Mouse (Mus musculus) retina, adult 2 months (tissue): ENCODE data around the gene Rnf103.

Source experiments
- DNase-seq: peaks from one replicate; pipeline ENCODE4 v3.0.0-alpha.2; 2012; ENCODE audit warnings: low read depth, low spot score

The Rnf103 gene

GRCm38 (mm10) chr6:71492756-71493674, 679 bp upstream of the Rnf103 start:
- no peak for DNase-seq

GRCm38 (mm10) chr6:71494341-71495020, 787 bp downstream of the Rnf103 start:
- peak; percentile 28 for DNase-seq

- DNase-seq = no peak
These were observed 6.9 kb downstream of the Rnf103 start for GRCm38 (mm10) chr6:71500575-71500974.

GRCm38 (mm10) chr6:71503001-71503400, 9.3 kb downstream of the Rnf103 start:
- no peak for DNase-seq

- no peak for DNase-seq
These were observed 10.0 kb downstream of the Rnf103 start for GRCm38 (mm10) chr6:71503670-71504069.

- no peak for DNase-seq
These were observed 10.4 kb downstream of the Rnf103 start for GRCm38 (mm10) chr6:71504091-71504490.

GRCm38 (mm10) chr6:71505671-71506070, 12.0 kb downstream of the Rnf103 start:
- no peak for DNase-seq

DNA sequence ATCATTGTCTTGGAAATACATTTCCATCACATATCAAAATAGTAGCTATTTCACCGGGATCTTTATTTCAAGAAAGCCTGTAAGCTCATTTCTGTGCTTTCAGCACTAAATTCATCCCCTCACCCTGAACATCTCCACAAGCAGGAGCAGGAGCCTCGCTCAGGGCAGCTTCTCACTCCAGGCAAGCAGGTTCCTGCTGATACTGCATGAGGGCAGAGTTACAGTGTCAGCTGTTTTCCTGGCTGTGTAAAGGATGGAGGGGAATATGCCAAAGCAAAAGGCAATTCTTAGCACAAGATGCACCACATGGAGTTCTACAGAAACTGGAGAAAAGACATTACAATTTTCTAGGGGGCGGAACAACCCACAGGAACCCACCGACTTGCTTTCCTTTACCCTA, 25.8 kb downstream of the Rnf103 start:
- DNase-seq = no peak

GRCm38 (mm10) chr6:71525556-71525955, 31.9 kb downstream of the Rnf103 start:
- DNase-seq = no peak

- no peak for DNase-seq
These were observed 33.4 kb downstream of the Rnf103 start for GRCm38 (mm10) chr6:71527056-71527455.

- no peak for DNase-seq
These were observed 34.1 kb downstream of the Rnf103 start for GRCm38 (mm10) chr6:71527826-71528225.

GRCm38 (mm10) chr6:71530176-71530575, 36.5 kb downstream of the Rnf103 start:
- no peak for DNase-seq

- DNase-seq = no peak
These were observed 43.6 kb downstream of the Rnf103 start for GRCm38 (mm10) chr6:71537286-71537685.

- peak; percentile 81 for DNase-seq
These were observed 50.2 kb downstream of the Rnf103 start, which contains the start of gene Chmp3 for GRCm38 (mm10) chr6:71543686-71544499. Gene Chmp3 (plus strand): TSS chr6:71543797.

DNA sequence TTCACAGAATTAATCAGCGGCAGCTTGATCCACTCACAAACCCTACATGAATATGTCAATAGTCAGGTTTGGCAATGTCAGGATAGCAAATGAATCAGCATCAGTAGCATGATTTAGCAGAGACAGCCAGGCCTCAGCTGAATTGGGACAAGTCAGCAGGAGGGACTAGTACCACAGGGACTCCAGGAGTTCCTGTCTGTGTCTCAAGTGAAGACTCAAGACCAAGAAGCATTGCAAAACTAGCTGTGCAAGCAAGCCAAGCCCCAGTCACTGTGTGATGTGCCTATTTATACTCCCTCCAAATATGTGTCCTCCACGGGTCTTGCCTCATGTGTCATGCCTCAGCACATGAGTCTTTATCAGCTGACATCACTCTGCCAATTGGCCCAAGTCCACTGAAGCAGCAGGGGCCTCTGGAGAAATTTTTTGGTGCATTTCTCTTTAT, 61.8 kb downstream of the Rnf103 start:
- no peak for DNase-seq

DNA sequence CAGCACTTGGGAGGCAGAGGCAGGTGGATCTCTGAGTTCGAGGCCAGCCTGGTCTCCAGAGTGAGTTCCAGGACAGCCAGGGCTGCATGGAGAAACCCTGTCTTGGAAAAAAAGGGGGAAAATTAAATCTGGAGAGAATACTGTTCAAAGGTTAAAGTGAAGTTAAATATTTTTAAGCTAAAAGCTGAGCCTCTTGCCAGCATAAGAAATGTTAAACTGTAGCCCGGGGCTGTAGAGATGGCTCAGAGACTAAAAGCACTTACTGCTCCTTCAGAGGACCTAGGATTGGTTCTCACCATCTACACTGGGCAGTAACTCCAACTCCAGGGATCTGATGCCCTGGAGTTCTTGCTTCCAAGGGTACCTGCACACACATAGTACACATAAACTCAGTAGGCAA, 63.1 kb downstream of the Rnf103 start:
- DNase-seq = no peak
